In the genomic region with DNA sequence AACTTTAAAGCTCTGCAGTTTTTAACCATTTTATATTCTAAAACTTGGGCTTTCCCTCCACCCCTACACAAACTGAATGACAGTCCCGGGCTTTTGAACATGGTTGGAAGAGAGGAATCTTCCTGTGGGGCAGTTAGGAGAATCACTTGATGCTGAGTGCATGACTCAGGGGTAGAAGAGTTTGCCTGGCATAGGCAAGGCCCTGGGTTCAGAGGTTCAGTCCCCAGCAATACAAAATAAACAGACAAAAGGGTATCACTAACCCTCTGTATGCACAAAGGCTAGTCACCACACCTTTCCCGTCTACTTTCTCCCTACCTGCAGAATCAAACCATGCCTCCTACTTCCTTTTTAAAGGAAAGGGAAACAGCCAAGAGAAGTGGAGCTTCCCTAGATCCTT, we compare ENCODE assay signal across 17 mouse cellular contexts. TPM values are rescaled to one million over a fixed set of nuclear protein-coding genes. Genes with fewer than 3 reads are reported as not detected.
DNase-seq lines count a peak whose midpoint lies in the region; ATAC-seq and TF ChIP-seq lines count a peak whose summit lies in the region.
"Had no signal": no experiment of that assay in that cellular context is flagged by ENCODE, and none has a peak within 500 bp of the region (broad histone marks: within the 10 kb centered on the region; RNA-seq: fewer than 3 reads in every experiment).

No protein-coding gene starts in this region.

- WGBS in forebrain, embryonic 15.5 days = 84% methylated on average over 2 of the region's 2 CpGs
- 92% methylated on average over 2 of the region's 2 CpGs for WGBS in forebrain, embryonic 13.5 days
- WGBS in heart, embryonic 10.5 days = 75% methylated on average over 2 of the region's 2 CpGs
- 86% methylated on average over 2 of the region's 2 CpGs for WGBS in midbrain, postnatal 0 days
- 88% methylated on average over 2 of the region's 2 CpGs for WGBS in midbrain, embryonic 13.5 days
- 68% methylated on average over 2 of the region's 2 CpGs for WGBS in stomach, postnatal 0 days

- peaks cover 38% of the 10 kb centered on the region for H3K4me1 ChIP-seq in forebrain, embryonic 15.5 days
- peaks cover 35% of the 10 kb centered on the region for H3K4me1 ChIP-seq in forebrain, embryonic 13.5 days
- H3K4me1 ChIP-seq in heart, embryonic 10.5 days = peaks cover 27% of the 10 kb centered on the region
- H3K4me1 ChIP-seq in midbrain, postnatal 0 days (ENCODE audit: insufficient read depth, low read length) = peaks cover 17% of the 10 kb centered on the region
- H3K4me1 ChIP-seq in midbrain, embryonic 13.5 days (replicated peaks) = peaks cover 31% of the 10 kb centered on the region
- no peaks in the 10 kb centered on the region; the same call in 1 of the 2 replicates for H3K4me1 ChIP-seq in stomach, postnatal 0 days (replicated peaks; ENCODE audit: control insufficient read depth, insufficient read depth)

- H3K36me3 ChIP-seq in forebrain, embryonic 15.5 days = no peaks in the 10 kb centered on the region
- no peaks in the 10 kb centered on the region for H3K36me3 ChIP-seq in forebrain, embryonic 13.5 days (ENCODE audit: poor library complexity, severe bottlenecking)
- H3K36me3 ChIP-seq in heart, embryonic 10.5 days = no peaks in the 10 kb centered on the region
- H3K36me3 ChIP-seq in midbrain, postnatal 0 days (ENCODE audit: insufficient read depth, low read length) = no peaks in the 10 kb centered on the region
- H3K36me3 ChIP-seq in midbrain, embryonic 13.5 days = no peaks in the 10 kb centered on the region
- H3K36me3 ChIP-seq in stomach, postnatal 0 days (ENCODE audit: control insufficient read depth, insufficient read depth, low read length) = no peaks in the 10 kb centered on the region
- H3K36me3 ChIP-seq: heart, embryonic 12.5 days had no signal

- H3K4me3 ChIP-seq in forebrain, embryonic 15.5 days = no peak overlapping the region
- no peak overlapping the region for H3K4me3 ChIP-seq in forebrain, embryonic 13.5 days
- no peak overlapping the region for H3K4me3 ChIP-seq in heart, embryonic 10.5 days
- no peak overlapping the region for H3K4me3 ChIP-seq in midbrain, postnatal 0 days (ENCODE audit: low read depth, low read length)
- no peak overlapping the region for H3K4me3 ChIP-seq in midbrain, embryonic 13.5 days (replicated peaks)
- H3K4me3 ChIP-seq in stomach, postnatal 0 days (ENCODE audit: low read depth, low read length) = no peak overlapping the region
- H3K4me3 ChIP-seq: heart, adult 2 months; heart, embryonic 12.5 days had no signal

- no peak for TF ChIP-seq CTCF in midbrain, postnatal 0 days (IDR thresholded peaks at IDR 0.05)
- TF ChIP-seq CTCF in stomach, postnatal 0 days (IDR thresholded peaks at IDR 0.05; ENCODE audit: low read depth) = no peak

- H3K27me3 ChIP-seq in forebrain, embryonic 15.5 days = no peaks in the 10 kb centered on the region
- no peaks in the 10 kb centered on the region for H3K27me3 ChIP-seq in forebrain, embryonic 13.5 days
- no peaks in the 10 kb centered on the region for H3K27me3 ChIP-seq in heart, embryonic 10.5 days (ENCODE audit: insufficient read depth, poor library complexity, severe bottlenecking)
- H3K27me3 ChIP-seq in midbrain, postnatal 0 days (ENCODE audit: insufficient read depth, low read length) = no peaks in the 10 kb centered on the region
- H3K27me3 ChIP-seq in midbrain, embryonic 13.5 days = no peaks in the 10 kb centered on the region
- H3K27me3 ChIP-seq in stomach, postnatal 0 days (ENCODE audit: control insufficient read depth, insufficient read depth, low read length) = no peaks in the 10 kb centered on the region
- H3K27me3 ChIP-seq: CH12.LX; heart, embryonic 12.5 days had no signal

- no peak for TF ChIP-seq EP300 in stomach, postnatal 0 days (optimal IDR thresholded peaks at IDR 0.05)

- DNase-seq in heart, embryonic 10.5 days (ENCODE audit: low spot score) = peak; percentile 22
- DNase-seq in heart, postnatal 25 days (ENCODE audit: low spot score) = no peak
- DNase-seq in midbrain, postnatal 0 days (ENCODE audit: low spot score) = no peak
- no peak for DNase-seq in stomach, postnatal 0 days (ENCODE audit: low spot score)
- DNase-seq: adrenal gland, adult 2 months; adrenal gland, postnatal 25 days; cerebellum, adult 18-20 months; gastrocnemius, postnatal 10 days; heart, adult 2 months; heart, postnatal 36 days; kidney, adult 2 months had no signal

- H3K4me2 ChIP-seq in forebrain, embryonic 15.5 days (replicated peaks) = no peak overlapping the region
- no peak overlapping the region for H3K4me2 ChIP-seq in forebrain, embryonic 13.5 days
- no peak overlapping the region for H3K4me2 ChIP-seq in midbrain, postnatal 0 days (ENCODE audit: low read depth, low read length, poor library complexity, severe bottlenecking)
- H3K4me2 ChIP-seq in midbrain, embryonic 13.5 days (replicated peaks) = no peak overlapping the region
- no peak overlapping the region for H3K4me2 ChIP-seq in stomach, postnatal 0 days (replicated peaks; ENCODE audit: low read depth)
- H3K4me2 ChIP-seq: heart, embryonic 12.5 days had no signal

- ATAC-seq in forebrain, embryonic 15.5 days (replicated peaks) = no peak
- no peak for ATAC-seq in forebrain, embryonic 13.5 days
- no peak for ATAC-seq in midbrain, postnatal 0 days (ENCODE audit: low FRiP score)
- no peak for ATAC-seq in midbrain, embryonic 13.5 days
- ATAC-seq in stomach, postnatal 0 days (ENCODE audit: low FRiP score, low TSS enrichment) = peak; percentile 94
- ATAC-seq: intestine, embryonic 16.5 days had no signal

- intact Hi-C loops in heart, postnatal 25 days (cut with DNase I) = no loop called here

- H3K9me3 ChIP-seq in forebrain, embryonic 15.5 days = no peaks in the 10 kb centered on the region
- H3K9me3 ChIP-seq in forebrain, embryonic 13.5 days (replicated peaks) = no peaks in the 10 kb centered on the region
- no peaks in the 10 kb centered on the region for H3K9me3 ChIP-seq in heart, embryonic 10.5 days
- H3K9me3 ChIP-seq in midbrain, postnatal 0 days (ENCODE audit: low read length) = no peaks in the 10 kb centered on the region
- H3K9me3 ChIP-seq in midbrain, embryonic 13.5 days = no peaks in the 10 kb centered on the region
- no peaks in the 10 kb centered on the region for H3K9me3 ChIP-seq in stomach, postnatal 0 days (ENCODE audit: control insufficient read depth, low read length)
- H3K9me3 ChIP-seq: heart, embryonic 12.5 days had no signal

- H3K27ac ChIP-seq in forebrain, embryonic 15.5 days (replicated peaks) = peak overlapping the region; percentile 92
- H3K27ac ChIP-seq in forebrain, embryonic 13.5 days = no peak overlapping the region
- no peak overlapping the region for H3K27ac ChIP-seq in heart, embryonic 10.5 days
- H3K27ac ChIP-seq in midbrain, postnatal 0 days (ENCODE audit: low read depth, low read length) = peak overlapping the region; percentile 39; the same call in 1 of the 2 replicates
- H3K27ac ChIP-seq in midbrain, embryonic 13.5 days = no peak overlapping the region
- H3K27ac ChIP-seq in stomach, postnatal 0 days (replicated peaks) = no peak overlapping the region
- H3K27ac ChIP-seq: heart, adult 2 months had no signal

- no peak overlapping the region for H3K9ac ChIP-seq in forebrain, embryonic 15.5 days (replicated peaks)
- H3K9ac ChIP-seq in forebrain, embryonic 13.5 days = no peak overlapping the region
- no peak overlapping the region for H3K9ac ChIP-seq in midbrain, postnatal 0 days (replicated peaks; ENCODE audit: low read length, poor library complexity, severe bottlenecking)
- H3K9ac ChIP-seq in midbrain, embryonic 13.5 days (replicated peaks) = no peak overlapping the region
- no peak overlapping the region for H3K9ac ChIP-seq in stomach, postnatal 0 days (ENCODE audit: low read length)
- H3K9ac ChIP-seq: heart, embryonic 12.5 days had no signal

RNA-seq across cellular contexts. Expression of a gene that starts 28.5 kb away (rescaled TPM):
- polyA plus RNA-seq in forebrain, embryonic 15.5 days (2015; fragmentation: Nextera tagmentation; extraction: Ambion mirVana) = 21.5 and 24.1 TPM in 2 replicates
- 15.7 and 16.6 TPM in 2 replicates for polyA plus RNA-seq in forebrain, embryonic 13.5 days (2015; fragmentation: Nextera tagmentation; extraction: Ambion mirVana)
- polyA plus RNA-seq in heart, embryonic 10.5 days (2016; fragmentation: Nextera tagmentation; extraction: Ambion mirVana) = 10.9 and 11.9 TPM in 2 replicates
- 10 to 100 TPM; 12.1 to 12.8 TPM for total RNA-seq in heart, postnatal 25 days (2021)
- 51.6 and 68.9 TPM in 2 replicates for total RNA-seq in midbrain, postnatal 0 days (2014; rRNA removed)
- 13.2 and 16.7 TPM in 2 replicates for polyA plus RNA-seq in midbrain, postnatal 0 days (2015; fragmentation: Nextera tagmentation; extraction: Ambion mirVana)
- polyA plus RNA-seq in midbrain, embryonic 13.5 days (2015; fragmentation: Nextera tagmentation; extraction: Ambion mirVana) = 19.7 and 22.2 TPM in 2 replicates
- polyA plus RNA-seq in stomach, postnatal 0 days (2015; fragmentation: Nextera tagmentation; extraction: Ambion mirVana) = 7.8 and 8.7 TPM in 2 replicates

Comparison
In these comparisons a context has a peak if more than half of its experiments do, and no peak if none do; other contexts are left out.
1. H3K27ac ChIP-seq: peak in forebrain, embryonic 15.5 days (single experiment) and midbrain, postnatal 0 days (single experiment); none in forebrain, embryonic 13.5 days (single experiment), heart, embryonic 10.5 days (single experiment), midbrain, embryonic 13.5 days (single experiment) and stomach, postnatal 0 days (single experiment).